Mouse (Mus musculus): ENCODE results near the gene Chgb. TPM values are rescaled to one million over a fixed set of nuclear protein-coding genes. Genes with fewer than 3 reads are reported as not detected.

Gene Chgb
- total RNA-seq (2021) = 100 to 1,000 TPM; 327 to 362 TPM
- long read RNA-seq, experiment 1, transcript Chgb-201 (5 exons, 2,740 nt) = major isoform, 395 of 492 reads
- long read RNA-seq, experiment 1, partial matches to known transcripts = 89 of 492 reads
- long read RNA-seq, experiment 1, other reads (novel, unspliced or antisense) = 8 of 492 reads
- long read RNA-seq, experiment 2, transcript Chgb-201 (5 exons, 2,740 nt) = major isoform, 448 of 602 reads
- long read RNA-seq, experiment 2, partial matches to known transcripts = 148 of 602 reads
- long read RNA-seq, experiment 2, other reads (novel, unspliced or antisense) = 6 of 602 reads

GRCm38 (mm10) chr2:132780978-132781377 is at the start of gene Chgb:
Chgb (plus strand) TSS chr2:132781278.
- DNase-seq (ENCODE audit: low spot score in 2 of 2) = peak in 1 of 2 experiments; percentile 16

- no peak for DNase-seq (ENCODE audit: low spot score in 2 of 2)
These were observed 48.1 kb upstream of the Chgb start for GRCm38 (mm10) chr2:132732940-132733339.

GRCm38 (mm10) chr2:132733603-132734573 is 47.2 kb upstream of the Chgb start:
- DNase-seq (ENCODE audit: low spot score in 2 of 2) = no peak

- no peak for DNase-seq (ENCODE audit: low spot score in 2 of 2)
These were observed 42.2 kb upstream of the Chgb start for GRCm38 (mm10) chr2:132738816-132739432.

GRCm38 (mm10) chr2:132741862-132742347 is 39.2 kb upstream of the Chgb start:
- peak; percentile 53 to 71 for DNase-seq (ENCODE audit: low spot score in 2 of 2)

GRCm38 (mm10) chr2:132744866-132745265 is 36.2 kb upstream of the Chgb start:
- no peak for DNase-seq (ENCODE audit: low spot score in 2 of 2)

GRCm38 (mm10) chr2:132746108-132746507 is 35.0 kb upstream of the Chgb start:
- no peak for DNase-seq (ENCODE audit: low spot score in 2 of 2)

GRCm38 (mm10) chr2:132750726-132751125 is 30.4 kb upstream of the Chgb start:
- no peak for DNase-seq (ENCODE audit: low spot score in 2 of 2)

GRCm38 (mm10) chr2:132751141-132752066 is 29.7 kb upstream of the Chgb start:
- DNase-seq (ENCODE audit: low spot score in 2 of 2) = peak in 1 of 2 experiments; percentile 53

- no peak for DNase-seq (ENCODE audit: low spot score in 2 of 2)
These were observed 28.7 kb upstream of the Chgb start for GRCm38 (mm10) chr2:132752398-132752797.

GRCm38 (mm10) chr2:132753137-132753536 is 27.9 kb upstream of the Chgb start:
- DNase-seq (ENCODE audit: low spot score in 2 of 2) = no peak

GRCm38 (mm10) chr2:132757911-132758310 is 23.2 kb upstream of the Chgb start:
- peak in 1 of 2 experiments; percentile 58 for DNase-seq (ENCODE audit: low spot score in 2 of 2)

- no peak for DNase-seq (ENCODE audit: low spot score in 2 of 2)
These were observed 10.3 kb upstream of the Chgb start for GRCm38 (mm10) chr2:132770822-132771221.

- DNase-seq (ENCODE audit: low spot score in 2 of 2) = peak; percentile 86 to 88
These were observed 476 bp downstream of the Chgb start for GRCm38 (mm10) chr2:132781439-132782068.

GRCm38 (mm10) chr2:132784039-132784438 is 3.0 kb downstream of the Chgb start:
- DNase-seq (ENCODE audit: low spot score in 2 of 2) = no peak

GRCm38 (mm10) chr2:132793441-132794203 is 12.5 kb downstream of the Chgb start:
- no peak for DNase-seq (ENCODE audit: low spot score in 2 of 2)

- DNase-seq (ENCODE audit: low spot score in 2 of 2) = no peak
These were observed 13.1 kb downstream of the Chgb start for GRCm38 (mm10) chr2:132794204-132794586.

GRCm38 (mm10) chr2:132802976-132803375 is 21.9 kb downstream of the Chgb start:
- no peak for DNase-seq (ENCODE audit: low spot score in 2 of 2)

Measured in layer of hippocampus, postnatal 14 days (tissue).